Mouse (Mus musculus): ENCODE data around the gene Serpina1b. TPM values are rescaled to one million over a fixed set of nuclear protein-coding genes. Genes with fewer than 3 reads are reported as not detected.
"Not testable (repeated sequence)": the region's sequence is repeated elsewhere in the genome, so short reads cannot be mapped to it uniquely, and the experiment has no call there.

The Serpina1b gene
- total and polyA plus RNA-seq, 2 experiments from 2014 or later = not detected

DNA sequence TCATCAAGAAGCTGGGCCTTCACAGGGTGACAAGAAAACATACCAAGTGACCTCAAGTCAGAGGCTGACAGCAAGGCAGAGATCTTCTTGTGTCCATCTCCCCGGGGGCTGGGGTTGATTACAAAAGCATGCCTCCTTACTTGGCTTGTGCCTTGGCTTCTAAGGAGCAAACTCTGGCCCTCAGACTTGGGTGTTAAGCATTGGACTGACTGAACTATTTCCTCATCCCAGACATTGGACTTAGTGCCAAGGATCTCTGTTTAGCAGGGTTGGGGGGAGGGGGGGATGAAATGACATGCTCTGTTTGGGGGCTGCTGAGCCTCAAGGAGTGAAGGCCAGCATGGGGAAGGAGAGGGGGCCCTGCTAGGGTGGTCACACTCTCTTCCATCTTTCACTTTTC lies 59.6 kb downstream of the Serpina1b start:
- H3K27ac ChIP-seq (ENCODE audit: low read depth, low read length); H3K4me2 ChIP-seq (ENCODE audit: low read depth); H3K9ac ChIP-seq; H3K4me1 ChIP-seq (ENCODE audit: insufficient read depth); DNase-seq; H3K9me3 ChIP-seq (ENCODE audit: low read length); H3K27me3 ChIP-seq (ENCODE audit: insufficient read depth, low read length); ATAC-seq; H3K4me3 ChIP-seq (ENCODE audit: low read depth, low read length); H3K36me3 ChIP-seq (ENCODE audit: insufficient read depth): not testable (repeated sequence)
- 80% methylated on average over 1 of the region's 1 CpGs for WGBS

DNA sequence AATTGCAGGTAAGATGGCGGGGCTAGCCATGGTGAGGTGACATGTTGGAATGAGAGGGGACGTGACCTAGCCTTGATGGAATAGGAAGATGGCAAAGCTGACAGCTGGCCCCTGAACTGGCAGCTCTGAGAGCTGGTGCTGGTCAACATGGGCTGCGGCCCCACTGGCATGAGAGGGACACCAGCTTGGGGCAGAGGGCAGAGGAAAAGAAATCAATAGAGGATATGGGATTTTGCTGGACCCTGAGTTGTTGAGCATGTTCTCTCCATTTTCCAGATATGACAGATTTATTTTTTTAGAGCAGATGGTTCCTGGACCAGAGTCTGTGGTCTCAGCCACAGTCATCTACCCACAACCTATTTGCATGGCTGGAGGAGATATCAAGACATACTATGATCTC lies 67.1 kb downstream of the Serpina1b start:
- not testable (repeated sequence) for H3K4me3 ChIP-seq (ENCODE audit: low read depth, low read length); H3K27me3 ChIP-seq (ENCODE audit: insufficient read depth, low read length); H3K36me3 ChIP-seq (ENCODE audit: insufficient read depth); H3K4me2 ChIP-seq (ENCODE audit: low read depth); DNase-seq; H3K4me1 ChIP-seq (ENCODE audit: insufficient read depth); H3K9me3 ChIP-seq (ENCODE audit: low read length); H3K27ac ChIP-seq (ENCODE audit: low read depth, low read length); ATAC-seq; H3K9ac ChIP-seq
- 80% methylated on average over 3 of the region's 3 CpGs for WGBS

DNA sequence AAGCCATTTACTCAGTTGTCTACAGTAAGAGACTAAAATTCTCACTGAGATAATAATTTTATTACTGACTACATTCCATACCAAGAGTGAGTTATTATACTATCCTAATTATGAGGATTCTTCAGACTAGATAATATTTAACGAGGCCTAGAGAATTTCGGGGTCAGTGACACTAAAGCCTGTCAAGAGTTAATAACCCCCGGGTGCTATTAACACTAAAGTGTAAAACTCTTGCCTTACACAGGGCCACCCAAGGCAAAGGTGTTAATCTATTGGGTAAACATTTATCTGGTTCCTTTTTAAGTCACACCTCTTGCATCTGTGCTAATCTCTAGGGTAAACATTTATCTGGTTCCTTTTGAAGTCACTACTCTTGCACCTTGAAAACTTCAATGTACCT lies 69.9 kb downstream of the Serpina1b start:
- H3K27me3 ChIP-seq (ENCODE audit: insufficient read depth, low read length); ATAC-seq; H3K27ac ChIP-seq (ENCODE audit: low read depth, low read length); DNase-seq; H3K9me3 ChIP-seq (ENCODE audit: low read length); H3K4me2 ChIP-seq (ENCODE audit: low read depth); H3K36me3 ChIP-seq (ENCODE audit: insufficient read depth); H3K9ac ChIP-seq; H3K4me1 ChIP-seq (ENCODE audit: insufficient read depth); H3K4me3 ChIP-seq (ENCODE audit: low read depth, low read length): not testable (repeated sequence)
- WGBS = 92% methylated on average over 3 of the region's 3 CpGs

DNA sequence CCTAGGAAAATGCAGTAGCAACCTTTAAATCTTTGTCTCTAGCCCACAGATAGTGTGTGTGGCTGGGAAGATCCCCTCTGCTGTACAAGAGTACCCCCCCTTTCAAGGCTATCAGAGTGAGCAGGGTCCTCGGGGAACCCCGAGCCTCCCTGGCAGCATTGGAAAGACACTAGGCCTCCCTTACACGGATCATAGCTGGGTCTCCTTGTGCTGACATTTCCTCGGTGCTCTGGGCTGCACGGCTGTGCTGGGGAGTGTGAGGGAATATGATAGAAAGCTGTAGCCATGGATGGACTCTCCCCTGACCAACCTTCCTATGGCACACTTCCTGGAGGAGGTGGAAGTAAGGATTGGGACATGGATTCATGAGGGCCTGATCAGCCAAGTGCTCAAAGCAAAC lies 84.2 kb downstream of the Serpina1b start:
- H3K4me1 ChIP-seq (ENCODE audit: insufficient read depth); H3K9me3 ChIP-seq (ENCODE audit: low read length); H3K36me3 ChIP-seq (ENCODE audit: insufficient read depth); H3K4me3 ChIP-seq (ENCODE audit: low read depth, low read length); H3K9ac ChIP-seq; ATAC-seq; DNase-seq; H3K4me2 ChIP-seq (ENCODE audit: low read depth); H3K27ac ChIP-seq (ENCODE audit: low read depth, low read length); H3K27me3 ChIP-seq (ENCODE audit: insufficient read depth, low read length): not testable (repeated sequence)
- 87% methylated on average over 5 of the region's 5 CpGs for WGBS

DNA sequence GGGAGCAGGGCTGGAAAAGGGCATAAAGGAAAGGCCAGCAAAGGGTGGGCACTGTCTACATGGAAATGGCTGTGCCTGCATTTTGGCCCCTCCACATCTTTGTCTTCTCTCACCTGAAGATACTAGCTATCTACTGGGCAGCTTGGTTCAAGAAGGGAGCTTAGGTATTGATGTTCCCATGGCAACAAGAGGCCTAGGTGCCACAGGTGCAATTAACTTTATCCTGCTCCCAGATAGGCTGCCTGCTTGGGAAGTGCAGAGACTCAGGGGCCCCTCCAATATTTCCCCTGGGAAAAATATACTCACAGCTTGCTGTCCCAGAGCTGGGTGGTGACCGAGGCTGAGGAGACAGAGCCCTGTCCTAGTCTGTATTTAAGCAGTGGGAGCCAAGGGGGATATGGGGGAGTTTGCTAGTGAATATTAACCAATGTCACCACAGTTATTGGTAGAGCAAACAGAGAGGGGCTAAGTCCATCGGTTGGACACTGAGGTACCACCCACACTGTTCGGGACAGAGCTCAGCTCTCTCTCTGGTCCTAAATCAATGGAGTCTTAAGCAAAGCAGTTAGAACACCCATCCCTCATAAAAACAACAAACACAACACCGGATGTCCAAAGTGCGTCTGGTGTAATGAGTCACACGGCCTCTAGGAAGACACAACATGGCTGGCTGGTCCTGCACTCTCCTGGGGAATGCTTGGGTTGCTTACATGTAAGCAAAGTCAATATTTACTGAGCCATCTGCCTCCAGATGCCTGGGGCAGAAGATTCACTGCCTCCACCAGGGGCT lies 92.2 kb downstream of the Serpina1b start:
- WGBS = 92% methylated on average over 5 of the region's 6 CpGs
- DNase-seq; H3K27ac ChIP-seq (ENCODE audit: low read depth, low read length); H3K9me3 ChIP-seq (ENCODE audit: low read length); H3K36me3 ChIP-seq (ENCODE audit: insufficient read depth); H3K9ac ChIP-seq; H3K4me1 ChIP-seq (ENCODE audit: insufficient read depth); H3K27me3 ChIP-seq (ENCODE audit: insufficient read depth, low read length); H3K4me3 ChIP-seq (ENCODE audit: low read depth, low read length); ATAC-seq; H3K4me2 ChIP-seq (ENCODE audit: low read depth): not testable (repeated sequence)

DNA sequence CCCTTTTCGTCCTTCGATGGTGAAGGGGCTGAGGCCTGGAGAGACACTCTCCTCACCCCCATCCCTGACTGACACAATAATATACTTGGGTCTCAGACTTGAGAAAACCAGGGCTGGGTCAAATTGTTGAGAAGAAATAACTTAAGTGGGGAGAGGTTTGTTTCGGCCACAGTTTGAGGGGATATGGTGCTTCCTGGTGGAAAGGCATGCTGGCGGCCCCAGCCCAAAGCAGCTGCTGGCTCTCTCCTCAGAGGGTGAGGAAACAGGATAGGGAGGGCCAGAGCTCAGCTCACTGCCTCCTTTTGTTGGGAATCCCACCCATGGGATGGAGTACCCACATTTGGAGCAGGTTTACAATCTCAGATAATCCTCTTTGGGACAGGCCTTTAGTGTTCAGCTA lies 94.6 kb downstream of the Serpina1b start:
- H3K4me3 ChIP-seq (ENCODE audit: low read depth, low read length); H3K27ac ChIP-seq (ENCODE audit: low read depth, low read length); H3K9ac ChIP-seq; H3K4me1 ChIP-seq (ENCODE audit: insufficient read depth); H3K36me3 ChIP-seq (ENCODE audit: insufficient read depth); H3K27me3 ChIP-seq (ENCODE audit: insufficient read depth, low read length); H3K9me3 ChIP-seq (ENCODE audit: low read length); DNase-seq; H3K4me2 ChIP-seq (ENCODE audit: low read depth); ATAC-seq: not testable (repeated sequence)
- WGBS = 93% methylated on average over 4 of the region's 4 CpGs

DNA sequence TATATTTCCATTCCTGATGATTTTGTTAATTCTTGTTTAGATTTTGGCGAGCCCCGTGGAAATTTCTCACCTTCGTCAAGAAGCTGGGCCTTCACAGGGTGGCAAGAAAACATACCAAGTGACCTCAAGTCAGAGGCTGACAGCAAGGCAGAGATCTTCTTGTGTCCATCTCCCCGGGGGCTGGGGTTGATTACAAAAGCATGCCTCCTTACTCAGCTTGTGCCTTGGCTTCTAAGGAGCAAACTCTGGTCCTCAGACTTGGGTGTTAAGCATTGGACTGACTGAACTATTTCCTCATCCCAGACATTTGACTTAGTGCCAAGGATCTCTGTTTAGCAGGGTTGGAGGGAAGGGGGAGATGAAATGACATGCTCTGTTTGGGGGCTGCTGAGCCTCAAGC lies 95.1 kb downstream of the Serpina1b start:
- not testable (repeated sequence) for H3K4me1 ChIP-seq (ENCODE audit: insufficient read depth); ATAC-seq; H3K27ac ChIP-seq (ENCODE audit: low read depth, low read length); H3K9ac ChIP-seq; H3K9me3 ChIP-seq (ENCODE audit: low read length); H3K4me2 ChIP-seq (ENCODE audit: low read depth); H3K36me3 ChIP-seq (ENCODE audit: insufficient read depth); H3K27me3 ChIP-seq (ENCODE audit: insufficient read depth, low read length); H3K4me3 ChIP-seq (ENCODE audit: low read depth, low read length); DNase-seq
- WGBS = 85% methylated on average over 4 of the region's 4 CpGs

DNA sequence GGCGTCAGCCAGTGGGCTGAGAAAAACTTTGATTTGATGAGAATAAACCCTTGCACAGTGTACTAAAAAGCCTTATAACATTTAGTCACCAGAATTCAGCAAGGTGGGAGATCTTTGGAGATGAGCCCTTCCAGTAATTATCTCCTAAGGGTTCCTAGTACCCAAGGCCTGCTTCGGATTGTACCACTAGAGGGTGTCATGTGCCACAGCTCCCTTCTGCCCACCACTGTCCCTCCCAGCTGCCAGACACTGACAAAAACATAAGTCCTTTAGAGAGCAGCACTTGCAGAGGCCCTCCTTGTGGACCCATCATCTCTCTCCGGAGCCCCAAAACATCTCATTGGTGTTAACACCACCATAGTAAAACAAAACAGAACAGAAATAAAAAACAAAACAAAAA lies 118.6 kb downstream of the Serpina1b start:
- H3K27me3 ChIP-seq (ENCODE audit: insufficient read depth, low read length) = no peaks in the 10 kb centered on the region
- no peak for TF ChIP-seq CTCF (IDR thresholded peaks at IDR 0.05; ENCODE audit: low read depth)
- no peaks in the 10 kb centered on the region for H3K4me1 ChIP-seq (ENCODE audit: insufficient read depth)
- H3K27ac ChIP-seq (ENCODE audit: low read depth, low read length) = no peak overlapping the region
- no peaks in the 10 kb centered on the region for H3K9me3 ChIP-seq (ENCODE audit: low read length)
- 76% methylated on average over 3 of the region's 3 CpGs for WGBS
- DNase-seq (no peak), ATAC-seq (no peak)
- H3K9ac ChIP-seq = no peak overlapping the region
- no peaks in the 10 kb centered on the region for H3K36me3 ChIP-seq (ENCODE audit: insufficient read depth)
- H3K4me2 ChIP-seq (ENCODE audit: low read depth) = no peak overlapping the region
- H3K4me3 ChIP-seq (ENCODE audit: low read depth, low read length) = no peak overlapping the region

All from forebrain, postnatal 0 days (tissue).